Mouse (Mus musculus): ENCODE measurements around the gene Olfr1509.
A peak's percentile ranks its signal among the peaks of the same experiment; 100 is the strongest.
"Not testable (repeated sequence)": the region's sequence is repeated elsewhere in the genome, so short reads cannot be mapped to it uniquely, and the experiment has no call there.

Gene Olfr1509

GRCm38 (mm10) chr14:52442690-52443089 lies at the start of gene Olfr1509:
TSS of gene Olfr1509 (plus strand) at chr14:52442990.
- no peak for DNase-seq (ENCODE audit: low read depth)

- DNase-seq (ENCODE audit: low read depth), result no peak
Measured at GRCm38 (mm10) chr14:52397279-52397678, 45.5 kb upstream of the Olfr1509 start, which contains the start of gene Olfr1511. TSS of gene Olfr1511 (minus strand) at chr14:52397379.

- not testable (repeated sequence) for DNase-seq (ENCODE audit: low read depth)
Measured at GRCm38 (mm10) chr14:52410142-52410919, 32.5 kb upstream of the Olfr1509 start.

- DNase-seq (ENCODE audit: low read depth), result no peak
Measured at GRCm38 (mm10) chr14:52414273-52414672, 28.5 kb upstream of the Olfr1509 start, which contains the start of gene Olfr1510. TSS of gene Olfr1510 (minus strand) at chr14:52414373.

- DNase-seq (ENCODE audit: low read depth), result peak; percentile 3
Measured at GRCm38 (mm10) chr14:52427686-52428085, 15.1 kb upstream of the Olfr1509 start.

GRCm38 (mm10) chr14:52451138-52451537 lies 8.3 kb downstream of the Olfr1509 start:
- DNase-seq (ENCODE audit: low read depth), result peak; percentile 25

- no peak for DNase-seq (ENCODE audit: low read depth)
Measured at GRCm38 (mm10) chr14:52461928-52462327, 19.1 kb downstream of the Olfr1509 start.

- DNase-seq (ENCODE audit: low read depth), result no peak
Measured at GRCm38 (mm10) chr14:52465738-52466137, 22.9 kb downstream of the Olfr1509 start.

- no peak for DNase-seq (ENCODE audit: low read depth)
Measured at GRCm38 (mm10) chr14:52467395-52467794, 24.6 kb downstream of the Olfr1509 start, which contains the start of gene Olfr1508. TSS of gene Olfr1508 (minus strand) at chr14:52467495.

- no peak for DNase-seq (ENCODE audit: low read depth)
Measured at GRCm38 (mm10) chr14:52495516-52495915, 52.7 kb downstream of the Olfr1509 start, which contains the start of gene Olfr1507. TSS of gene Olfr1507 (minus strand) at chr14:52495749.

Measured in induced T-regulatory cell, adult 2 months (primary cell).